Mouse (Mus musculus): ENCODE measurements at regions not wholly inside any gene's neighbourhood (a gene's known extent, or its start where the extent isn't known, plus 50 kb on each side); places are given as distances from the start of the nearest gene placed in this dataset.
"Not testable (repeated sequence)": the region's sequence is repeated elsewhere in the genome, so short reads cannot be mapped to it uniquely, and the experiment has no call there.

- Histone ChIP-seq H3K4me1 (ENCODE audit: control insufficient read depth, insufficient read depth, insufficient read length, low read length) (no peaks in the 10 kb centered on the region), H3K36me3 (ENCODE audit: control insufficient read depth, insufficient read depth, low read length) (no peaks in the 10 kb centered on the region), H3K4me3 (ENCODE audit: low read depth, low read length) (no peak overlapping the region), H3K27me3 (ENCODE audit: control insufficient read depth, insufficient read depth, low read length) (no peaks in the 10 kb centered on the region), H3K27ac (ENCODE audit: insufficient read depth, low read depth, low read length) (no peak overlapping the region)
- TF ChIP-seq CTCF (IDR thresholded peaks at IDR 0.05; ENCODE audit: extremely low read depth, insufficient read length, insufficient replicate concordance, low read depth, low read length): peak; percentile 35; the same call in 1 of the 2 replicates
- no peak for TF ChIP-seq POLR2A (IDR thresholded peaks at IDR 0.05; ENCODE audit: low read depth, low read length)
- WGBS: 13% methylated on average over 4 of the region's 4 CpGs
Observed at GRCm38 (mm10) chr4:61998366-61998765, 55.6 kb downstream of the Mup20 start.

- H3K4me1 ChIP-seq (ENCODE audit: control insufficient read depth, insufficient read depth, insufficient read length, low read length); H3K36me3 ChIP-seq (ENCODE audit: control insufficient read depth, insufficient read depth, low read length); H3K27me3 ChIP-seq (ENCODE audit: control insufficient read depth, insufficient read depth, low read length); H3K27ac ChIP-seq (ENCODE audit: insufficient read depth, low read depth, low read length); H3K4me3 ChIP-seq (ENCODE audit: low read depth, low read length): not testable (repeated sequence)
Observed at GRCm38 (mm10) chr4:61989941-61990340, 64.0 kb downstream of the Mup20 start.

DNA sequence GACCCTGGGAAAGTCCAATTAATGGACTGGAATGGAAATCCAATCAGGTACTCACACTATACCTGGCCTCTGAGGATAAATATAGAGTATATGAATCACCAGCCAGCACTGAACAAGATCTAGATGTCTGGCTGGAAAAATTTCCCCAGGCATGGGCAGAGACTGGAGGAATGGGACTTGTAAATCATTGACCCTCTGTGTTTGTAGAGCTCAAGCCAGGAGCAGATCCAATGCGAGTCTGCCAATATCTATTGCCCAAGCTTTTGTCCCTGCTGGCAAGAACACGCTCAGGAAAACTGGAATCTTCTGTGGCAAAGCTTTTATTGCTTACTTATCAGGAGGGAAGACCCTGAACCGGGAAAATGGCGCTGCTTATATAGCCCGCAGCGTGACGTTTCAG is 77.8 kb downstream of the Mup20 start:
- WGBS: 76% methylated on average over 7 of the region's 7 CpGs
- H3K27ac ChIP-seq (ENCODE audit: insufficient read depth, low read depth, low read length): no peak overlapping the region
- TF ChIP-seq CTCF (IDR thresholded peaks at IDR 0.05; ENCODE audit: extremely low read depth, insufficient read length, insufficient replicate concordance, low read depth, low read length): no peak
- no peak for TF ChIP-seq POLR2A (IDR thresholded peaks at IDR 0.05; ENCODE audit: low read depth, low read length)
- H3K4me1 ChIP-seq (ENCODE audit: control insufficient read depth, insufficient read depth, insufficient read length, low read length): no peaks in the 10 kb centered on the region
- H3K36me3 ChIP-seq (ENCODE audit: control insufficient read depth, insufficient read depth, low read length): no peaks in the 10 kb centered on the region
- no peak overlapping the region for H3K4me3 ChIP-seq (ENCODE audit: low read depth, low read length)
- no peaks in the 10 kb centered on the region for H3K27me3 ChIP-seq (ENCODE audit: control insufficient read depth, insufficient read depth, low read length)

DNA sequence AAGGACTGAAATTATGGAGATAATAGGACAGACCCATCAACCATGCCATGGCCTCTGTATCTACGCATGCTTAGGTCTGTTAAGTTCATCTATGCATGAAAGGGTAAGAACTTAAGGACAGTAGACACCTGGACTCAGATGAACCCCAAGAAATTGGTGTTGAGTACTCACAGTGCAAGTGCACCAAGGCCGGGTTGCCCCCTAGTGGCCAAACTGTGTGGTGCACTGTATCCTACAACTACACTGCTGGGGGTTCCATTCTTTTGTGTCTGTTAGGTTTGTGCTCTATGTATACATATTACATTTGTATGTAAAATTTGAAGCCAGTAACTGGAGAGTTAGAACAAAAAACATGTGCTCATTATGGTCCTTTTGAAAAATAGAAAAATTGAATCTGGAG is 80.7 kb downstream of the Mup20 start:
- TF ChIP-seq POLR2A (IDR thresholded peaks at IDR 0.05; ENCODE audit: low read depth, low read length) (no peak), CTCF (IDR thresholded peaks at IDR 0.05; ENCODE audit: extremely low read depth, insufficient read length, insufficient replicate concordance, low read depth, low read length) (peak; percentile 62; the same call in 1 of the 2 replicates)
- Histone ChIP-seq H3K27me3 (ENCODE audit: control insufficient read depth, insufficient read depth, low read length) (no peaks in the 10 kb centered on the region), H3K4me3 (ENCODE audit: low read depth, low read length) (no peak overlapping the region), H3K4me1 (ENCODE audit: control insufficient read depth, insufficient read depth, insufficient read length, low read length) (no peaks in the 10 kb centered on the region), H3K27ac (ENCODE audit: insufficient read depth, low read depth, low read length) (no peak overlapping the region), H3K36me3 (ENCODE audit: control insufficient read depth, insufficient read depth, low read length) (no peaks in the 10 kb centered on the region)
- WGBS: 45% methylated on average over 2 of the region's 2 CpGs

DNA sequence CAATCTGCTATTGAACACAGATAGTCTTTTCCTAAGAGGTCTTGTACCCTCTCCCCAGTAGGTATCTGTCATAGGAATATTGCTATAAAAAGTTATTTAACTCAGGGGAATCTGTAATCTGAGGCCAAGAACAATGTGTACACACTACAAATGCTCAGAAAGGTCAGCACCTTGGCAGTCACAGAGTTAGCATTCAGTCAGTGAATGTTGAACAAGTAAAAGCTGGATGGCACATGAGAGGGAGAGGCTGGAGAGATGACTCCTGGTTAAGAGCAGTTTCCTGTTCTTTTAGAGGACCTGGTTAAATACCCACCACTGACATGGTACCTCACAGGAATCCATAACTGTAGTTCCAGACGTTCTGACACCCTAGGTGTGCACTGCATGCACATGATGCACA is 84.3 kb downstream of the Mup20 start:
- 35% methylated on average over 1 of the region's 1 CpGs for WGBS
- Histone ChIP-seq H3K27ac (ENCODE audit: insufficient read depth, low read depth, low read length) (no peak overlapping the region), H3K4me3 (ENCODE audit: low read depth, low read length) (no peak overlapping the region), H3K27me3 (ENCODE audit: control insufficient read depth, insufficient read depth, low read length) (no peaks in the 10 kb centered on the region), H3K36me3 (ENCODE audit: control insufficient read depth, insufficient read depth, low read length) (no peaks in the 10 kb centered on the region), H3K4me1 (ENCODE audit: control insufficient read depth, insufficient read depth, insufficient read length, low read length) (no peaks in the 10 kb centered on the region)
- TF ChIP-seq POLR2A (IDR thresholded peaks at IDR 0.05; ENCODE audit: low read depth, low read length) (no peak), CTCF (IDR thresholded peaks at IDR 0.05; ENCODE audit: extremely low read depth, insufficient read length, insufficient replicate concordance, low read depth, low read length) (no peak)

DNA sequence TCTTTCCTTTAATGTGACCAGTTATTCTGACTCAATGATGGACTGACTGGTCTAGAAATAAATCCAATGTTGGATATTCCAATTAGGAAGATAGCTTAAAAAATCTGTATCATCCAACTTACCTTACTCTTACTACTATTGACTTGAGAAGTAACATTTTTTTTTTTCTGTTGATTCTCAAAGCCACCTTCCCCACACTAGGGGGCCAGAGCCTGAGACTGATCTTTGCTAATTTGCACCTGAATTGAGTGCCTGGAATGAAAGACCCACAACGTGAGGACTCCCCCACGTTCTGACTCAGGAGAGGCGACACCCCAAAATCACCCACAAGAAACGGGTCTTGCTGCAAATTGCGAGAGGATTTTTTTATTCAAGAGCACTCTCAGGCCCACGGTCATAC is 86.3 kb downstream of the Mup20 start:
- H3K36me3 ChIP-seq (ENCODE audit: control insufficient read depth, insufficient read depth, low read length); H3K27me3 ChIP-seq (ENCODE audit: control insufficient read depth, insufficient read depth, low read length); H3K4me3 ChIP-seq (ENCODE audit: low read depth, low read length); H3K4me1 ChIP-seq (ENCODE audit: control insufficient read depth, insufficient read depth, insufficient read length, low read length); H3K27ac ChIP-seq (ENCODE audit: insufficient read depth, low read depth, low read length): not testable (repeated sequence)
- WGBS: 84% methylated on average over 6 of the region's 6 CpGs

DNA sequence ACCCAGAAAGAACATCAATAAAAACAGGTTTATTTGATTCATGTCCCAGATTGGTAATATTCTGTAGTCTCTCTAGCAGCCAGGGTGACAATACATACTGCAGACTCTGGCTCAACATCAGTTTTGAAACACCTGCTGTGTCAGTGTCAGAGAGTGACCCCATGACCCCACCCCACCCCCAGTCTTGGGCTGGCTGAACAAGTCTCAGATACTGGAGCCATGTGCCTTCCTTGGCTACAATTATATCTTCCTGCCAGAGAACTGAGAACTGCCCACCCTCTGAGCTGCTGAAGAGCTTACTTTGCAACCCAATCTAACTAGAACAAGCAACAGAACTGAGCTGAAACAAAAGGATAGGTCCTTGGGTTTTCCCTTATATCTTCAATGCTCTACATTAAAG is 91.6 kb downstream of the Mup20 start:
- no peaks in the 10 kb centered on the region for H3K4me1 ChIP-seq (ENCODE audit: control insufficient read depth, insufficient read depth, insufficient read length, low read length)
- H3K27me3 ChIP-seq (ENCODE audit: control insufficient read depth, insufficient read depth, low read length): no peaks in the 10 kb centered on the region
- no peak overlapping the region for H3K4me3 ChIP-seq (ENCODE audit: low read depth, low read length)
- TF ChIP-seq CTCF (IDR thresholded peaks at IDR 0.05; ENCODE audit: extremely low read depth, insufficient read length, insufficient replicate concordance, low read depth, low read length) (no peak), POLR2A (IDR thresholded peaks at IDR 0.05; ENCODE audit: low read depth, low read length) (no peak)
- no peak overlapping the region for H3K27ac ChIP-seq (ENCODE audit: insufficient read depth, low read depth, low read length)
- no peaks in the 10 kb centered on the region for H3K36me3 ChIP-seq (ENCODE audit: control insufficient read depth, insufficient read depth, low read length)
